In genomic region chrX:105923896-105924295, GRCm38 (mm10) we compare ENCODE assay signal across 27 mouse cellular contexts.
"Had no signal": no experiment of that assay in that cellular context is flagged by ENCODE, and none has a peak within 500 bp of the region (broad histone marks: within the 10 kb centered on the region; RNA-seq: fewer than 3 reads in every experiment).

No protein-coding gene starts in this region.

- H3K27me3 ChIP-seq: heart, embryonic 13.5 days; heart, embryonic 15.5 days; hindbrain, embryonic 13.5 days; hindbrain, embryonic 15.5 days; kidney, embryonic 15.5 days; limb, embryonic 13.5 days; limb, embryonic 15.5 days; liver, embryonic 12.5 days had no signal

- H3K4me3 ChIP-seq: gastrocnemius, adult 2 months; heart, embryonic 13.5 days; heart, embryonic 15.5 days; hindbrain, embryonic 10.5 days; hindbrain, embryonic 13.5 days; hindbrain, embryonic 15.5 days; kidney, embryonic 15.5 days; limb, embryonic 13.5 days; limb, embryonic 15.5 days; liver, embryonic 12.5 days had no signal

- H3K36me3 ChIP-seq: heart, embryonic 15.5 days; hindbrain, embryonic 13.5 days; hindbrain, embryonic 15.5 days; kidney, embryonic 15.5 days; limb, embryonic 13.5 days; limb, embryonic 15.5 days had no signal

- H3K4me1 ChIP-seq: hindbrain, embryonic 10.5 days had no signal

- H3K9ac ChIP-seq: heart, embryonic 13.5 days; heart, embryonic 15.5 days; hindbrain, embryonic 13.5 days; hindbrain, embryonic 15.5 days; kidney, embryonic 15.5 days; limb, embryonic 13.5 days; limb, embryonic 15.5 days; liver, embryonic 12.5 days; liver, embryonic 14.5 days had no signal

- DNase-seq: gastrocnemius, adult 2 months; gastrocnemius, postnatal 10 days; gastrocnemius, postnatal 25 days; heart, adult 18-20 months; heart, postnatal 4 days; kidney, adult 11 months; kidney, adult 2 months; kidney, adult 9 months; kidney, postnatal 14 days; kidney, postnatal 36 days; layer of hippocampus, adult 9-11 months; layer of hippocampus, postnatal 36 days; left cerebral cortex, postnatal 4 days had no signal

- ATAC-seq: hindbrain, postnatal 0 days; intestine, embryonic 16.5 days; liver, embryonic 12.5 days had no signal

- H3K9me3 ChIP-seq: heart, embryonic 13.5 days; heart, embryonic 15.5 days; hindbrain, embryonic 13.5 days; hindbrain, embryonic 15.5 days; kidney, embryonic 15.5 days; limb, embryonic 13.5 days; limb, embryonic 15.5 days; liver, embryonic 12.5 days had no signal

- H3K27ac ChIP-seq: gastrocnemius, adult 2 months; heart, embryonic 13.5 days; heart, embryonic 15.5 days; hindbrain, embryonic 10.5 days; hindbrain, embryonic 13.5 days; hindbrain, embryonic 15.5 days; hindbrain, postnatal 0 days; kidney, embryonic 15.5 days; kidney, postnatal 0 days; limb, embryonic 13.5 days; limb, embryonic 15.5 days; liver, embryonic 12.5 days; liver, embryonic 14.5 days had no signal

- H3K4me2 ChIP-seq: heart, embryonic 11.5 days; heart, embryonic 13.5 days; heart, embryonic 15.5 days; hindbrain, embryonic 13.5 days; hindbrain, embryonic 15.5 days; kidney, embryonic 15.5 days; limb, embryonic 13.5 days; limb, embryonic 15.5 days; liver, embryonic 12.5 days had no signal
